Mouse (Mus musculus): ENCODE data around the gene Tex13c2. TPM values are rescaled to one million over a fixed set of nuclear protein-coding genes. Genes with fewer than 3 reads are reported as not detected.

The Tex13c2 gene
- total RNA-seq (2021) = not detected
- long read RNA-seq, experiment 1 = 0 reads
- long read RNA-seq, experiment 2 = 0 reads

- no peak for DNase-seq (ENCODE audit: low spot score in 2 of 2)
These were observed at the start of gene Tex13c2 for GRCm38 (mm10) chrX:42489446-42489845. TSS of gene Tex13c2 (plus strand) at chrX:42489691.

- no peak for DNase-seq (ENCODE audit: low spot score in 2 of 2)
These were observed 39.2 kb upstream of the Tex13c2 start for GRCm38 (mm10) chrX:42450305-42450704.

GRCm38 (mm10) chrX:42453001-42453400 is 36.5 kb upstream of the Tex13c2 start:
- no peak for DNase-seq (ENCODE audit: low spot score in 2 of 2)

DNA sequence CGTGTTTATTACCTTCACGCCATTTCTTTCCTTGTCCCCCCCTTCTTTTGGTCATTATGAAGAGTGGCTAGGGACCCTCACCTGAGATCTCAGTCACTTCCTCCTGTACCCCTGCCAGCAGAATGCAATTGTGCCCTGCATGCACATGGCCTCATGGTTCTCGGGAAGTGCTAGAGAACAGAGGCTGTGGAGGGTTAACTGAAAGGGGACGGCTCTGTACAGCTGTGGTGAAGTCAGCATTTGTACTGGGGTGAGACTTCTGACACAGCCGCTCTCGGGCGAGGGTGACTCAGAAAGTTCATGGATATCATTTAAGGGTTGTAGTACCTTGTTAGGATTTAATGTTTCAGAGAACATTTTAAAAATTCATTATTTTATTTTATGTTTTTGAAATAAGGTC is 35.0 kb upstream of the Tex13c2 start:
- DNase-seq (ENCODE audit: low spot score in 2 of 2) = no peak

GRCm38 (mm10) chrX:42490336-42490735 is 845 bp downstream of the Tex13c2 start:
- DNase-seq (ENCODE audit: low spot score in 2 of 2) = no peak

DNA sequence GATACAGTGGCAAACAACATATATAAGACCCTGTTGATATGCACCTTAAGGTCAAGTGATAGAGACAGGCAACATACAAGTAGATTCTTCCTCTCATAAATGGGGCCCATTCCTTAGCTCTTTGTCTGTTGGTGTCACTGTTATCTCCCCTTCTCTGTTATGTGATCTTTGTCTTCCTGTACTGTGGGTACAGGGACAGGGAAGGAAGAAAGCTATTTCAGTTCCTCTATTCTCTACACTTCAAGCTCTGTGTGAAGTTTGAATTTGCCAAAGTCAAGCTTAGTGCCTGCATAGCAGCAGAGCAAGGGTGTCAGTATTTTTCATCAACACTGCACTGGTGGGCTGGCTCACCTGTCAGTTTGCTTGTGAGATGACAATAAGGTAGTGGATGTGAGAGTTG is 11.0 kb downstream of the Tex13c2 start:
- DNase-seq (ENCODE audit: low spot score in 2 of 2) = no peak

DNA sequence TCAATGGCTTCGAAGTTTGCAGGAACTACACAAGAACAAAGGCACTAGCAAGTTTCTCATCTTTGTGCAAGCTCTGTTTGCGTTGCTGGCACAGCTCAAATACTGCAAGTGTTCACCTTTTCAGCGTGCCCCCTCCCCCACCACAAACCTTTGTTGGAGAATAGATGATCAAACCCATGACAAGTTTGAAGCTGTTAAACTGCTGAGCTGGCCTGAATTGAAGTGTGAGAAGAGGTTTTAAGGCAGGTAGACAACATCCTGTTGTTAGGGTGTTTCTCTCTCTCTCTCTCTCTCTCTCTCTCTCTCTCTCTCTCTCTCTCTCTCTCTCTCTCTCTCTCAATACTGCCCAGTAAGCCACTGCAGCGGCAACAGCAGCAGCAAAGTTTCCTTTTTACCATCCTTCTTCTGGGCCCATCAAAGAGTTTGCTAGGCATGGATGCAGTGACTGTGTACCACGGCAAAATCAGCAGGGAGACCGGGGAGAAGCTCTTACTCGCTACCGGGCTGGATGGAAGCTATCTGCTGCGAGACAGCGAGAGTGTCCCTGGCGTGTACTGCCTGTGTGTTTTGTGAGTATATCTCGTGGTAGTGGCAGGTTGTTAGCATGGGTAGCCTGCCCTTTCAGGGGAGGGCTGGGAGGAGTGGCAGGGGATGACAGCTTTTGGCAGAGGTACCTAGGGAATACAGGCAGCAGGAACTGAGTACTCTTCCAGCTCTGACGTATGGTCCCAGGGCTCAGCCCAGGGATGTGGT is 13.0 kb downstream of the Tex13c2 start, which contains the start of gene Sh2d1a:
TSS of gene Sh2d1a (plus strand) at position 163 of the 753 bp plus-strand sequence.
- DNase-seq (ENCODE audit: low spot score in 2 of 2) = no peak

DNA sequence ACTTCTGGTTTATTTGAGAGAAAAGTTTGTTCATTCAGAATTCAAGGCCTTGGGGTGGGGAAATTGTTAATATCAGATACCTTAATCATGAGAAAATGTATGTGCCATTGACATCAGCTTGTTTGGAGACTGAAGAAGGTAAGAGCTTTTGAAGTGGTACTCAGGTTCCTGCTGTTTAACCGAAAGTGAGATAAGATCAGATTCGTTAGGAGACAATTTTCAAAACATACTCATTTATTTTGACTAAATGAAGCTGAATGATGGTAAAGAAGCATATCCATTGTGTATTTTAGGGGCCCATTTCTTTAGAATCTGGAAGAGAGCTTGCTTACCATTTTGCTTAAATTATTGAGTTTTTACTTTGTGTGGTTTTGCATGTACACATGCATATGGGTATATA is 21.6 kb downstream of the Tex13c2 start:
- no peak for DNase-seq (ENCODE audit: low spot score in 2 of 2)

GRCm38 (mm10) chrX:42512567-42512966 is 23.1 kb downstream of the Tex13c2 start:
- DNase-seq (ENCODE audit: low spot score in 2 of 2) = no peak

- no peak for DNase-seq (ENCODE audit: low spot score in 2 of 2)
These were observed 33.4 kb downstream of the Tex13c2 start for GRCm38 (mm10) chrX:42522868-42523267.

DNA sequence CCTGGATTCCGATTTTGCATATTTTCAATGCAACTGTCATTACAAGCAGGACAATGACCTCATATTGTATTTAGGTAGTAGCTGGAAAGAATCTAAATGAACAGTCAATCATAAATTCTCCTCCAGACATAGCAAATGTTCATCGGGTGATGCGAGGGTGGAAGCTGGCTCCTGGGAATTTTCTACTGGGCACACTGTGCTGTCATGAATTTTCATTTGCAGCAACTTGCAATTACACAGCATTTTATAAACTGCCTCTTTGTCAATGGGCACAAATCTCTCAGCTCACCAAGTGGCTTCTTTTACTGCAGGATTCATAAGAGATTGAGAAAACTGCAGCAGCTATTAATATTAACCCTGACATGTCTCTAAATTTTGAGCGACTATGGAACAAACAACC is 41.2 kb downstream of the Tex13c2 start:
- DNase-seq (ENCODE audit: low spot score in 2 of 2) = no peak

- no peak for DNase-seq (ENCODE audit: low spot score in 2 of 2)
These were observed 50.7 kb downstream of the Tex13c2 start for GRCm38 (mm10) chrX:42540030-42540755.

GRCm38 (mm10) chrX:42540756-42541053 is 51.2 kb downstream of the Tex13c2 start:
- DNase-seq (ENCODE audit: low spot score in 2 of 2) = peak in 1 of 2 experiments; percentile 29

Other genes with a start within 250 kb of the Tex13c2 start
- gene Sh2d1a, start 12.8 kb downstream of the Tex13c2 start, total RNA-seq (2021) = not detected